Mouse (Mus musculus): Measurements from ENCODE around the gene Stk35. TPM values are rescaled to one million over a fixed set of nuclear protein-coding genes. Genes with fewer than 3 reads are reported as not detected.

The Stk35 gene
- 14.3 and 15.6 TPM in 2 replicates for polyA plus RNA-seq (2014; fragmentation: Nextera tagmentation; extraction: Ambion mirVana)

DNA sequence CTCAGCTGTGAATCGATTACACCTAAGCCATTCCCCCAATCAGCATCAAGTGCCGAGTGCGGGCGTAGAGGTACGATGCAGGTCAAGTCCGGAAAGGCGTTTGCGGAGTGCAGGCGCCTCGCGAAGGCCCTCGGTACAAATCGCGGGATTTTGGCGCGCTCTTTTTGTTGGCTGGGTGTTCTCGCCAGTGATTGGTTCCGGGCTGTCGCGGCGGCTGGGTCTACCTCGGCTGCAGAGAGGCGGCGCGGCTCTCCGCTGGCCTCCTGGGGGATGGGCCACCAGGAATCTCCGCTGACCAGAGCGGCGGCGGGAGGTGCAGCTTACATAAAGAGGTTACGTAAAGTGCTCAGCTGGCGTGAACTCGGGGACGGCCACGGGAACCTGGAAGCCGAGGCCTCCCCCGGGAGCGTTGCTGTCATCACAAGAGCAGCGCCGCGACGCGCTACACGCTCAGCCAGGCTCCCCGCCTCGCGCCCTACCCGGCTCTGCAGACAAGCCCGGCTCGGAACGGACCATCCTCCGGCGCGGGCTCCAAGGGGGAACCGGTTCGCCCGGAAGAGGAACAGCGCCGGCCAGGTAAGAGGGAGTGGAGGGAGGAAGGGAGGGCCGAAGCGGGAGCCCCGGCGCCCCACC lies at the start of gene Stk35:
Stk35 (plus strand) TSS at position 247 of the 633 bp plus-strand sequence.
- Histone ChIP-seq H3K4me2 (replicated peaks; ENCODE audit: low read depth, low read length) (peak within 1 kb of the TSS; percentile 91), H3K9ac (ENCODE audit: low read depth, low read length) (peak within 1 kb of the TSS; percentile 94), H3K36me3 (ENCODE audit: control insufficient read depth, insufficient read depth, low read length) (no peaks in the 10 kb centered on the region), H3K9me3 (ENCODE audit: control insufficient read depth, low read length) (no peaks in the 10 kb centered on the region), H3K4me1 (replicated peaks; ENCODE audit: control insufficient read depth, insufficient read depth, low read length) (peaks cover 9% of the 10 kb centered on the region), H3K27ac (ENCODE audit: low read depth, low read length) (peak within 1 kb of the TSS; percentile 90), H3K4me3 (ENCODE audit: low read depth, low read length) (peak within 1 kb of the TSS; percentile 98), H3K27me3 (ENCODE audit: control insufficient read depth, insufficient read depth, low read length) (no peaks in the 10 kb centered on the region)
- WGBS = under 1% methylated on average over 59 of the region's 63 CpGs
- DNase-seq (ENCODE audit: low spot score) = peak; percentile 89
- ATAC-seq (ENCODE audit: low FRiP score) = peak; percentile 91

DNA sequence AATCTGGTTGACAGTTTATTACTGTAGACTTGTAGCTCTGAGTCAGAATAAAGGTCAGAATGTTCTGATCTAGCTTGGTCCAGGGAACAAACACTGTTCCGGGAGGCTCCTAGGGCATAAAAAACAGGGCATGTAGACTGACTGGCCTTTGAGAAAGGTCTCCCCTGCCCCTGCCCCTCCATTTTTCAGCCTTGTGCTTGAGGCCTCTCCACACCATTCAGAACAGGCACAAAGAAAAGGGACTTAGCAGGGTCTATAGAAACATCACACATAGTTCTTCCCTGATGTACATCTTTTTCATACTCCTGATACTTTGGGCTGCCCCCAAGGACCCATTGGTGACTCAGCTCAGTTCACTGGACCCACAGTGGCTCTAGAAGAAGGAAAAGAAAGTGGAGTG lies 18.3 kb upstream of the Stk35 start:
- Histone ChIP-seq H3K9ac (ENCODE audit: low read depth, low read length) (no peak overlapping the region), H3K4me1 (replicated peaks; ENCODE audit: control insufficient read depth, insufficient read depth, low read length) (no peaks in the 10 kb centered on the region), H3K27me3 (ENCODE audit: control insufficient read depth, insufficient read depth, low read length) (no peaks in the 10 kb centered on the region), H3K27ac (ENCODE audit: low read depth, low read length) (no peak overlapping the region), H3K36me3 (ENCODE audit: control insufficient read depth, insufficient read depth, low read length) (no peaks in the 10 kb centered on the region), H3K9me3 (ENCODE audit: control insufficient read depth, low read length) (no peaks in the 10 kb centered on the region), H3K4me2 (replicated peaks; ENCODE audit: low read depth, low read length) (no peak overlapping the region), H3K4me3 (ENCODE audit: low read depth, low read length) (no peak overlapping the region)
- DNase-seq (ENCODE audit: low spot score) (no peak), ATAC-seq (ENCODE audit: low FRiP score) (no peak)
- WGBS = 93% methylated on average over 1 of the region's 1 CpGs

DNA sequence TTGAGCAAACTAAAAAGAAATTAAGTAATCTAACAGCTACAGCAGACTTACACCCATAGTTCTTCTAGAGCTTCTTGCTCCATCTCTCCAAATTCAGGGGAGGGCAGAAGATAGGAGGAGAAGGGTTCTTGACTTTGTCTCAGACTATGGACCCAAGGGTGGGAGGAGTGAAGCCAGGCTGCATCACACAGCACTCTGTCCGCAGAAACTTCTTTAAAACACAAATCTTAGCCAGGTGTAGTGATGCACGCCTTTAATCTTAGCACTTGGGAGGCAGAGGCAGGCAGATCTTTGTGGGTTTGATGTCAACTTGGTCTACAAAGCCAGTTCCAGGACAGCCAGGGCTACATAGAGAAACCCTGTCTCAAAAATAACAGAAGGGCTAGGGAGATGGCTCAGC lies 3.8 kb upstream of the Stk35 start:
- no peak for DNase-seq (ENCODE audit: low spot score)
- no peak for ATAC-seq (ENCODE audit: low FRiP score)
- WGBS = 92% methylated on average over 2 of the region's 2 CpGs

DNA sequence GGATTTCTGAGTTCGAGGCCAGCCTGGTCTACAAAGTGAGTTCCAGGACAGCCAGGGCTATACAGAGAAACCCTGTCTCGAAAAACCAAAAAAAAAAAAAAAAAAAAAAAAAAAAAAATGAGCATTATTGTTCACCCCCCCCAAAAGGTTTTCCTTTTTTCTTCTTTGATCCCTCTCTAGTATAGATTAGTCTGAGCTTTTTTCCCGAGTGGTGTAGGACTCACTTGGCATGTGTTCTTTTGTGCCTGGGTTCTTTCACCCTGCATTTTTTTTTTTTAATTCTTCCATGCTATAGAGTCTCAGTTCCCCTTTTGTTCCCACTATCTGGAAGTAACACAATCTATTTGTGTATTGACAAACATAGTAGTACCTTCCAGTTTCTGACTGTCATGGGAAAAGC lies 2.6 kb upstream of the Stk35 start:
- no peak overlapping the region for H3K4me2 ChIP-seq (replicated peaks; ENCODE audit: low read depth, low read length)
- no peak overlapping the region for H3K27ac ChIP-seq (ENCODE audit: low read depth, low read length)
- H3K36me3 ChIP-seq (ENCODE audit: control insufficient read depth, insufficient read depth, low read length) = no peaks in the 10 kb centered on the region
- 72% methylated on average over 2 of the region's 3 CpGs for WGBS
- H3K4me3 ChIP-seq (ENCODE audit: low read depth, low read length) = no peak overlapping the region
- H3K27me3 ChIP-seq (ENCODE audit: control insufficient read depth, insufficient read depth, low read length) = no peaks in the 10 kb centered on the region
- DNase-seq (ENCODE audit: low spot score) = no peak
- 0 out of 2 replicates have a peak, but pooled peaks cover 4% of the 10 kb centered on the region for H3K9me3 ChIP-seq (ENCODE audit: control insufficient read depth, low read length)
- ATAC-seq (ENCODE audit: low FRiP score) = no peak
- H3K9ac ChIP-seq (ENCODE audit: low read depth, low read length) = no peak overlapping the region
- H3K4me1 ChIP-seq (replicated peaks; ENCODE audit: control insufficient read depth, insufficient read depth, low read length) = peaks cover 9% of the 10 kb centered on the region

More for the DNA sequence above, 3.8 kb upstream of the Stk35 start:
- H3K27me3 ChIP-seq (ENCODE audit: control insufficient read depth, insufficient read depth, low read length) = no peaks in the 10 kb centered on the region
- no peaks in the 10 kb centered on the region for H3K4me1 ChIP-seq (replicated peaks; ENCODE audit: control insufficient read depth, insufficient read depth, low read length)
- no peak overlapping the region for H3K27ac ChIP-seq (ENCODE audit: low read depth, low read length)
- 0 out of 2 replicates have a peak, but pooled peaks cover 4% of the 10 kb centered on the region for H3K9me3 ChIP-seq (ENCODE audit: control insufficient read depth, low read length)
- H3K4me2 ChIP-seq (replicated peaks; ENCODE audit: low read depth, low read length) = no peak overlapping the region
- no peaks in the 10 kb centered on the region for H3K36me3 ChIP-seq (ENCODE audit: control insufficient read depth, insufficient read depth, low read length)
- no peak overlapping the region for H3K9ac ChIP-seq (ENCODE audit: low read depth, low read length)
- H3K4me3 ChIP-seq (ENCODE audit: low read depth, low read length) = no peak overlapping the region

DNA sequence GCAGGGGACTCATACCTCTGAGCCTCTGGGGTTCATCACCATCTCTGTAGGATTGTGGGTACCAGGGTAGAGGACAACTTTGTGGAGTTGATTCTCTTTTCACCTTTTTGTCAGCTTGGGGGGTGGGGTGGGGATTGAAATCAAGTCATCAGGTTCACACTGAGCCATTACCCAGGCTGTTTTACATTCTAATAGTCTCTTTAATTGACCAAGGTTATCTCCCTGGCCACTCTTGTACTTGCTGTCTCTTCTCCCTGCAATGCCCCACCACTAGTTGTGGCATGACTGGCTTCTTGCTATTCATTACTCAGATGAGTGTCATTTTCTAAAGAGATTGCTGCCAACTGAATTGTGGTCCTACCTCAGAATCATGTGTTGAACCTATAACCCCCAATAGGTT lies 1.9 kb upstream of the Stk35 start:
- DNase-seq (ENCODE audit: low spot score) = no peak
- Histone ChIP-seq H3K4me1 (replicated peaks; ENCODE audit: control insufficient read depth, insufficient read depth, low read length) (peaks cover 9% of the 10 kb centered on the region), H3K36me3 (ENCODE audit: control insufficient read depth, insufficient read depth, low read length) (no peaks in the 10 kb centered on the region), H3K9ac (ENCODE audit: low read depth, low read length) (no peak overlapping the region), H3K4me3 (ENCODE audit: low read depth, low read length) (no peak overlapping the region), H3K9me3 (ENCODE audit: control insufficient read depth, low read length) (0 out of 2 replicates have a peak, but pooled peaks cover 4% of the 10 kb centered on the region), H3K27ac (ENCODE audit: low read depth, low read length) (no peak overlapping the region), H3K4me2 (replicated peaks; ENCODE audit: low read depth, low read length) (no peak overlapping the region), H3K27me3 (ENCODE audit: control insufficient read depth, insufficient read depth, low read length) (no peaks in the 10 kb centered on the region)
- ATAC-seq (ENCODE audit: low FRiP score) = no peak

DNA sequence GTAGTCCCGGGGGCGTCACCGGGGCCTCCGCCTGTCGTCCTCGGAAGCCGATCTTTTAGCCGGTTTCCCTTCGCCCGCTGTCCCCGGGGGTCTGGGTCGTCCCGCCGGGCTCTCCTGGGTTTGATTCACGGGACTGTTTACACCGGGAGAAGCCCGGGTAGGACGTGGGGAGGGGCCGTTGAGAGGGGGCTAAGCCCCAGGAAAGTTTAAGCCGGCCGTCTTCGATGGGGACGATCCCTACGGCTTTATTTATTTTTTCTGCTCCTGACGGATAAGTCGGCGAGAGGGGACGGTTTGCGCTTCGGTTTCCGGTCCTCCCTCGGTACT lies 550 bp downstream of the Stk35 start:
- Histone ChIP-seq H3K9ac (ENCODE audit: low read depth, low read length) (peak overlapping the region; percentile 94), H3K9me3 (ENCODE audit: control insufficient read depth, low read length) (no peaks in the 10 kb centered on the region), H3K27me3 (ENCODE audit: control insufficient read depth, insufficient read depth, low read length) (no peaks in the 10 kb centered on the region), H3K27ac (ENCODE audit: low read depth, low read length) (peak overlapping the region; percentile 90), H3K4me1 (replicated peaks; ENCODE audit: control insufficient read depth, insufficient read depth, low read length) (peaks cover 9% of the 10 kb centered on the region), H3K4me3 (ENCODE audit: low read depth, low read length) (peak overlapping the region; percentile 98), H3K36me3 (ENCODE audit: control insufficient read depth, insufficient read depth, low read length) (no peaks in the 10 kb centered on the region), H3K4me2 (replicated peaks; ENCODE audit: low read depth, low read length) (peak overlapping the region; percentile 91)
- DNase-seq (ENCODE audit: low spot score) = no peak
- ATAC-seq (ENCODE audit: low FRiP score) = peak; percentile 51
- WGBS = 0% methylated on average over 26 of the region's 32 CpGs

DNA sequence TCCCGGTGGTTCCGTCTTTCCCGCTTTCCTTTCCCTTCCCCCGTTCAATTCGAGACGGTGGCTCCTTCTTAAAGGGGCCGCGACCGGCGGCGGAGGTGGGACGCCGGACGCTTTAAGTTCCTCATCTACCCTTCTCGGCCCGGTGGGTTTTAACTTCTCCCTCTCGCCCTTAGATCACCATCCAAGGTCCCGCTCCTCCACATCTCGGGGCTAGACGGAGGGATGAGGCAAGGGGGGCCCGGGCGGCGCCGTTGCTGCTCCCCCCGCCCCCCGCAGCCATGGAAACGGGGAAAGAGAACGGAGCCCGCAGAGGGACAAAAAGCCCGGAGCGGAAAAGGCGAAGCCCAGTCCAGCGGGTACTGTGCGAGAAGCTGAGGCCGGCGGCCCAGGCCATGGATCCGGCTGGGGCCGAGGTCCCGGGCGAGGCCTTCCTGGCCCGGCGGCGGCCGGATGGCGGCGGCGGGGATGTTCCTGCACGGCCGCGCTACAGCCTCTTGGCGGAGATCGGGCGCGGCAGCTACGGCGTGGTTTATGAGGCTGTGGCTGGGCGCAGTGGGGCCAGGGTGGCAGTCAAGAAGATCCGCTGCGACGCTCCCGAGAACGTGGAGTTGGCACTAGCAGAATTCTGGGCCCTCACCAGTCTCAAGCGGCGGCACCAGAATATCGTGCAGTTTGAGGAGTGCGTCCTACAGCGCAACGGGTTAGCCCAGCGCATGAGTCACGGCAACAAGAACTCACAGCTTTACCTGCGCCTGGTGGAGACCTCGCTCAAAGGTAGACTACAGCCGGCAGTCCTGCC lies 1.1 kb downstream of the Stk35 start:
- Histone ChIP-seq H3K4me2 (replicated peaks; ENCODE audit: low read depth, low read length) (peak overlapping the region; percentile 91), H3K4me3 (ENCODE audit: low read depth, low read length) (peak overlapping the region; percentile 98), H3K9ac (ENCODE audit: low read depth, low read length) (peak overlapping the region; percentile 94), H3K27me3 (ENCODE audit: control insufficient read depth, insufficient read depth, low read length) (no peaks in the 10 kb centered on the region), H3K9me3 (ENCODE audit: control insufficient read depth, low read length) (no peaks in the 10 kb centered on the region), H3K27ac (ENCODE audit: low read depth, low read length) (peak overlapping the region; percentile 90), H3K36me3 (ENCODE audit: control insufficient read depth, insufficient read depth, low read length) (no peaks in the 10 kb centered on the region), H3K4me1 (replicated peaks; ENCODE audit: control insufficient read depth, insufficient read depth, low read length) (peaks cover 9% of the 10 kb centered on the region)
- ATAC-seq (ENCODE audit: low FRiP score) = peak; percentile 84
- under 1% methylated on average over 70 of the region's 73 CpGs for WGBS
- peak; percentile 94 for DNase-seq (ENCODE audit: low spot score)

DNA sequence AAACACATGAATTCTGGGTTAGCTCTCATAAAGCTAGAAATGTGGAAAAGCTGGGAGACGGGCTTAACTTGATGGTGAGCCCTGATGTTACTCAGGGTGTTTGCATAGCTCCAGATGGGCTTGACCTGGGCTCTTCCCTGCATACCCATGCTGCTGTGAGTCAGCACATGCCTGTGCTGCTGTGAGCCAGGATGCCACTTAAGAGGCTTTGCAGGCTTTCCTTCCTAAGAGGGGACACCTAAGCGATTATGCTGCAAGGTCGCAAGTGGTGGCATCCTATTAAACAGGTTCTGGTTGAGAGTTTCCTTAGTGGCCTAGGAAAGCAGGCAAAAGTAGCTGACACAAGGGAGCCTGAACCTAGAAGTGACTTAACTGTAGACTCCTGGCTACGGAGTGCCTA lies 5.2 kb downstream of the Stk35 start:
- H3K36me3 ChIP-seq (ENCODE audit: control insufficient read depth, insufficient read depth, low read length) = no peaks in the 10 kb centered on the region
- H3K9ac ChIP-seq (ENCODE audit: low read depth, low read length) = no peak overlapping the region
- 87% methylated on average over 4 of the region's 4 CpGs for WGBS
- H3K4me1 ChIP-seq (replicated peaks; ENCODE audit: control insufficient read depth, insufficient read depth, low read length) = peaks cover 9% of the 10 kb centered on the region
- H3K27ac ChIP-seq (ENCODE audit: low read depth, low read length) = no peak overlapping the region
- H3K4me2 ChIP-seq (replicated peaks; ENCODE audit: low read depth, low read length) = no peak overlapping the region
- DNase-seq (ENCODE audit: low spot score) (no peak), ATAC-seq (ENCODE audit: low FRiP score) (no peak)
- H3K9me3 ChIP-seq (ENCODE audit: control insufficient read depth, low read length) = no peaks in the 10 kb centered on the region
- H3K27me3 ChIP-seq (ENCODE audit: control insufficient read depth, insufficient read depth, low read length) = no peaks in the 10 kb centered on the region
- no peak overlapping the region for H3K4me3 ChIP-seq (ENCODE audit: low read depth, low read length)

DNA sequence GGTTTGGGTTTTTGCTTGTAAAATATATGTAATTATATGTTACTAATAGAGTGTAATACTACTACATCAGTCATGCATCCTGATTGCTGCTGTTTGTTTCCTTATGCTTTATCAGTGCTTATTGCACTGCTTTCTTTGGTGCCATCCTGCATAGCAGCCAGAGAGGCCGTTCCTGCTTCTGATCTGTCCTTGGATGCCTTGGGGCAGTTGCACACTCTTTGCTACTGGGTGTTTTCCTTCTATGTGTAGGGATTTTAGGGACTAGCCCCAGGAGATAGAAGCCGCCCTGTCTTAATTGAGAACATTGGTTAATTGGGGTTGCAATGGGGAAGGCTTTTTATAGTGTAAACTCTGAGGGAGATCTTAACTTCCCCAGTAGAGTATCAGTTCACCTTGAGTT lies 6.2 kb downstream of the Stk35 start:
- WGBS = 93% methylated on average over 2 of the region's 2 CpGs
- Histone ChIP-seq H3K4me1 (replicated peaks; ENCODE audit: control insufficient read depth, insufficient read depth, low read length) (peaks cover 9% of the 10 kb centered on the region), H3K9ac (ENCODE audit: low read depth, low read length) (no peak overlapping the region), H3K9me3 (ENCODE audit: control insufficient read depth, low read length) (no peaks in the 10 kb centered on the region), H3K36me3 (ENCODE audit: control insufficient read depth, insufficient read depth, low read length) (0 out of 2 replicates have a peak, but pooled peaks cover 3% of the 10 kb centered on the region), H3K27me3 (ENCODE audit: control insufficient read depth, insufficient read depth, low read length) (no peaks in the 10 kb centered on the region), H3K4me3 (ENCODE audit: low read depth, low read length) (no peak overlapping the region), H3K27ac (ENCODE audit: low read depth, low read length) (no peak overlapping the region), H3K4me2 (replicated peaks; ENCODE audit: low read depth, low read length) (no peak overlapping the region)
- DNase-seq (ENCODE audit: low spot score) = no peak
- ATAC-seq (ENCODE audit: low FRiP score) = no peak

All from hindbrain, embryonic 11.5 days (tissue).